Mouse (Mus musculus): ENCODE data around the gene Hexa.

Hexa gene

DNA sequence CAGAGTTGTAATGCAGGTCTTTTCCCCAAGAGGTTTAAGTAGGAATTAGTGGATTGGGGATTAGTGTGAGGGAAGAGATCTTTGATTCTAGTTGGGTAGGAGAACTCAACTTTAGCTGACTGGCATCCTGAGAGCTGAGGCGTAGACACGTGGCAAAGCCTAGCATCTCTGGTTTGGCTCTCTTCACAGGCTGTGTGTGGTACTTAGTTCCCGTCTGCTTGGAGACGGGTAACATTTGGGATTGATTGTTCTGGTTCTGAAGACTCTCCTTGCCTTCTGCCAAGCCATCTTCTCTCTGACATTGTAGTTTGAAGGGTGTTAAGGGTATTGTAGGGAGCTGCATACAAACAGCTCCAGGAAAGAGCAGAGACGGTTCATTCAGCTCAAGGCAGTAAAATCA, 13.3 kb downstream of the Hexa start:
- no peak for DNase-seq (ENCODE audit: low read depth, low spot score)

DNA sequence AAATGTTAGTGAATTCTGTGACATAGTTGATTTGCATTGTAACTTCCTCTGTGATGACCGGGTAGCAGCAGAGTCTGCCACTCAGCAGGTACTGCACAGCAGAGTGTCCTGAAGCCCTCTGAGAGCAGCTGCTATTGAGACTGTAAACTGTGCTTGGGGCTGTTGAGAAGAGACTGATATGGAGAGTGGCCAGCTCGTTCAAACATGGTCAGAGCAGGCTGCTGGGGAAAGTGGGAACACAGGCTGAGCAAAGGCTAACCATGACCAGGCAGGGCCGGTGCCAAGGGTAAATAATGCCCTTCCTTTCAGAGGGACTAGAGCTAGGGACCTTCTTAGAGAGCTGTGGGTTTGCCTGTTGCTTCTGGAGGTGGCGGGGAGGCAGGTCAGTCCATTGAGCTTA, 14.4 kb downstream of the Hexa start:
- no peak for DNase-seq (ENCODE audit: low read depth, low spot score)

DNA sequence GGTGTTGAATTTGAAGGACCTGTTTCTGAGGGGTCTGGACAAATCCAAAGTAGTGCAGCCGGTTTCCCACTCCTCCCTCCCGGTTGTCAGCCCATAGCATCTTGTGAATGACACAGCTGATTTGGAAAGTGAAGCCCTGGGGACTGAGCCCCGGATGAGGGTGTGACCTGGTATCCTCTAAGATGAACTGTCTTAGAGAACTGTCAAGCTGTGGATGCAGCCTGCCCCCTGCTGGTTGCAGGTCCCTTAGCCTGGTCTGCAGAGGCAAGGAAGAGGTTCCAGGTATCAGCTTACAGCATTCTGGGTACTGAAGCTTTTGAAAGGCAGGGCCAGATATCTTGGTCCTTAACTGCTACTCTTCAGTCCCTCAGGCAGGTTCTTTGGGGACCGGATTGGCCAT, 26.3 kb downstream of the Hexa start:
- peak; percentile 93 for DNase-seq (ENCODE audit: low read depth, low spot score)

DNA sequence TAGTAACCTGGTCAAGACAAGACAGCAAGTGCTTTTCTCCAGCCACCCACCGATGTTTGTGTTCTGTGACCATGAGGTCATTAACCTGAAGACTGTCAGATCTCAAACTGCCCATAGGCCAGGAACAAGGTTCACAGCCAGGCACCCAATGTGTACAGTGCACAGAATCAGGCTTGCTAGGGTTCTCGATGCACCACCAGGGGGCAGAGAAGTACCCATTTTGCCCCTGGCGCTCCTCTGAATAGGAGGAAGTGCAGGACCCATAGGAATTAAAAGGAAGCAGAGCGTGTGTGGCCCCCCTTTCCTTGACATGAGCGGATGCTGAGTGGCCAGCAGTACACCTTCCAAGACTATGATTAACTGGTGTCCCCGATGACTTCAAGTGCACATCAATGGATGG, 27.8 kb downstream of the Hexa start:
- DNase-seq (ENCODE audit: low read depth, low spot score): peak; percentile 78

DNA sequence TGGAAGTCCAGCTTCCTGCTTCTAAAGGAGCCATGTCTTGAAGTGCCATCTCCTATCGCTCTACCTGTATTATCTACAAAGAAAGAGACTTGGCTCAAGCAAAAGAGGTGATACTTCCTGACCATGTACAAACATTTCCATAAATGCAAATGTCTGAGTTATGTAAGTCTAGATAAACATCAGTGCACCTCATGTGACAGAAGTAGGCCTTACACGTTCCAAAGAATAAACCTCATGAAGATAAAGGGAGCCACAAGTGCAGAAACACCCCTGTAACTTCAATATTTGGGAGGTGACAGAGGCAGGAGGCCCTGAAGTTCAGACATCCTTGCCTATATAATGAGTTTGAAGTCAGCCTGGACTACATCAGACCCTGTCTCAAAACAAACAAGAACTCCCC, 32.5 kb downstream of the Hexa start:
- no peak for DNase-seq (ENCODE audit: low read depth, low spot score)

DNA sequence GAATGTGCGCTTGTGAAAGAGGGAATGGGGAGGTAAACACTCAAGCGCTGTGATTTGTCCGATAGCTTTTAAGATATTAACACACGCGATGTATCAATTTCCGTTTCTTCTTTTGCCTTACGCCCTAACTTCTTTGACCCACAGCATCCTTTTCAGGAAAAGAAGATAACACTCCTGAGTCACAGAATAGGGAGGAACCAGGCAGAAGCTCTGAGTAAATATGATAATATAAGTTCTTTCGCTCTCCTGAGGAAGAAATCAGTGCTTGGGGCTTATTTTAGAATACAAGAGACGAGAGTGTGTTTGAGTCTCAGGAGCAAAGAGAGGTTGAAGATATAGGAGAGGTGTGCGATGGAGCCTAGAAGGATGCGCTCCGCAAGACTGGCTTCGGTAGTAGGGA, 38.1 kb downstream of the Hexa start:
- no peak for DNase-seq (ENCODE audit: low read depth, low spot score)

DNA sequence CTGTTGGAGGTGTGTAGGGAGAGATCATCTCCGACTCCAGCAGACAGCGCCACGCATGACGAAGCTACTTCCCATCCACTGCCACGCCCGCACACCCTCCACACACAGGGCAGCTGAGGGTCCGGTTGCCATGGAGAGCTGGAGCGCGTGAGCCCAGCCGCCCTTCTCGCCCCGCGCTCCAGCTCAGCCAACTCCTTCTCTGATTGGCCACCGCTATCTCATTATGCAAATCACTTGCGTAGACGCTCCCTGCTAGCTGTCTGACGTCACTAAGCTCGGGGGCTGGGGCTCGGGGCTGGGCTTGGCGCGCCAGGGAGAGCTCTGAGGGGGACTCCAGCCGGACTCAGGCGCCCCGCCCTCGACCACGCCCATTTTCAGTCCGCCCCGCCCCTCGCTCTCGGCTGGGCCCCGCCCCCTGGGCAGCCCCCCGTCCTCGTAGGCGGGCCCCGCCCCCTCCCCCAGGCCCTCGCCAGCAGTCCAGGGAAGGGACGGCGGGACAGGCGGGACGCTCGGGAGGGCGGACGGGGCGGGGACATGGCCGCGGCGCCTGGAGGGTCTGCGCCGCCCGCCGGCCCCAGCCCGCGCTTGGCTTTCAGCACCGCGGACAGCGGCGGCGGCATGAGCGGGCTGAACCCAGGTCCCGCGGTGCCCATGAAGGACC, 38.6 kb downstream of the Hexa start, which contains the start of gene Celf6:
Gene Celf6, plus strand, starts transcription at position 74 of the 661 bp plus-strand sequence.
- peak; percentile 99 for DNase-seq (ENCODE audit: low read depth, low spot score)

DNA sequence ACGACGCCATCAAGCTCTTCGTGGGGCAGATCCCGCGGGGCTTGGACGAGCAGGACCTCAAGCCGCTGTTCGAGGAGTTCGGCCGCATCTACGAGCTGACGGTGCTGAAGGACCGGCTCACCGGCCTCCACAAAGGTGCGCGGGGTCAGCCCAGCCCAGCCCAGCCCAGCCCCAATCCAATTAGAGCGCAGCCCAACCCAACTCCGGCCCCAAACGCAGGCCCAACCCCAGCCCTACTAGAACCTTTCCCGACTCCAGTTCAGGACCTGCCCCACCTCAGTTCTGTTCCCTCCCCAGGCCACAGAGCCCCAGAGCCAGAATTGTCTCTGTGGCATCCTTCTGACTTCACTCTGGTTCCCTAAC, 39.1 kb downstream of the Hexa start:
- no peak for DNase-seq (ENCODE audit: low read depth, low spot score)

DNA sequence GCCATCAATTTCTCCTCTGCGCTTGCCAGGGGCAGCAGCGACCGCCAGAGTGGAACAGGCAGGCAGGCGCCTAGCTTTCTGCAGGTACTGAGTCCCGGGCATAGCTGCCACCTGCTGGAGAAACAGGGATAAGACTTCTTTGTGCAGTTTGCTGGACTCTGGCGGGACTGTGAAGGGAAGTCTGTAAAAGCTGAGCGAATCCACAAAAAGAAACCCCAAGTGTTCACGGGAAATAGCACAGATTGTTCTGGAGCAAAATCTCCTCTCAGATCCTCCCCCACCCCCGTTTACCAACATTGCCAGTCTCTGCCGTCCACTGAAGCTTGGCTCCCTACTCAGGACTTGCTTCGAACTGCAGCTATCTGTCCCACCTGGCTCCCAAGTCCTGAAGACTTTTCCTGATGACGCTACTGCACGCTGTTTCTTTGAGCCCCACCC, 45.5 kb downstream of the Hexa start:
- peak; percentile 86 for DNase-seq (ENCODE audit: low read depth, low spot score)

DNA sequence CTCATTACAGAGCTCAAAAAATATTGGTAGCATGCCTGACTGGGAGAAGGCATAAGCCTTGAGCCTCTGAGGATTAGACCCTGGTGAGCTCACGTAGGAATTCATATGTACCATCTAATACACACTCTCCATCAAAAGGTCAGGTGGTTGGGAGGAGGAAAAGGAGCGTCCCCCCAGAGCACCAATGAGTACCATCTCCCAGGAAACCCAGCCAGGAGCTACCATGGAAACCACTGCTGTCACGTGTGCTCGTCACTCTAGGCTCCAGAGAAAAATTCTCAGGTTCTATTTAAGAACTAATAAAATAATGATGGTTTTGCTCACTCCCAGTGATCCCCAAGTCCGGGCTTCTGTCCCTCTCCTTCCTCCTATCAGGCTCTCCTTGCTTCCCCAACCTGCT, 48.9 kb downstream of the Hexa start:
- DNase-seq (ENCODE audit: low read depth, low spot score): no peak

DNA sequence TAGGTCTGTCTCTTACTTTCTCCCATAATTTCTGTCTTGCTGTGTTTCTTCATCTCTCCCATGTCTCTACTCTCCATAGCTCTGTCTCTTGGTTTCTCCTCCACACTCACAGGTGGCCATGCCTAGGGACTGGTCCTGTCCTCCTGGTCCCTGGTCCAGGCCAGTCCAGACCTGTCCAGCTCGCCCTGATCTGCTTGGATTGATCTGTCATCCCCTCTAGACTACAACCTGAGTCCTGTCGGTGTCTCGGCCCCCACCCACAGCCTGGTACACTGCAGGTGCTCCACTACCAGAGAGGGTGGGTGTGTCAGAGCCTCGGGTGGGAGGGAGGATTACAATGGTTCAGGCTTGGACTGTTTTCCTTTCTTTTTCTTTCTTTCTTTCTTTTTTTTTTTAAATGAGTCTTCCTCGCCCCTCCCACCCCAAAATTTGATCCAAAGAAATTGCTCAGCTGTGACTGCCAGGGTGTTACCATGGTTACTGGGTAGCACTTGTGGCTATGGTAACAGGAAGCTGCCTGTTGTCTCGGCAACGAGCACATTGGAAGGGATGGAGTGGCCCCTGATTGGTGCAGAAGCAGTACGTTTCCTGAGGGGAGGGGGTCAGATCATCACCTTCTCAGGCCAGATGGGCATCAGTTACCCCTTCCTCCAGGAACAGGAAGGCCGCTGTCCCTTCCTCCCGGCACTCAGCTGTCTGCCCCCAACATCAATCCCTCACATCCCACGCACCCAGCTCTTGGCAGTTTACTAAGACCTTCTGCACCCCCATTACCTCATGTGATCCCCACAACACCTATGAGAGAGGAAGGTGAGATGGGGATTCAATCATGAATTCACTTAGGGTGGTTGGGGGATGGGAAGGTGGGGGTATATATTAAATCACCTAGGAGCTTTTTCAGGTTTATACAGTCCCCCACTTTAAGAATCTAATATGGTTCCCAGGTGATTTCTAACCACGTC, 49.7 kb downstream of the Hexa start:
- DNase-seq (ENCODE audit: low read depth, low spot score): peak; percentile 39

DNA sequence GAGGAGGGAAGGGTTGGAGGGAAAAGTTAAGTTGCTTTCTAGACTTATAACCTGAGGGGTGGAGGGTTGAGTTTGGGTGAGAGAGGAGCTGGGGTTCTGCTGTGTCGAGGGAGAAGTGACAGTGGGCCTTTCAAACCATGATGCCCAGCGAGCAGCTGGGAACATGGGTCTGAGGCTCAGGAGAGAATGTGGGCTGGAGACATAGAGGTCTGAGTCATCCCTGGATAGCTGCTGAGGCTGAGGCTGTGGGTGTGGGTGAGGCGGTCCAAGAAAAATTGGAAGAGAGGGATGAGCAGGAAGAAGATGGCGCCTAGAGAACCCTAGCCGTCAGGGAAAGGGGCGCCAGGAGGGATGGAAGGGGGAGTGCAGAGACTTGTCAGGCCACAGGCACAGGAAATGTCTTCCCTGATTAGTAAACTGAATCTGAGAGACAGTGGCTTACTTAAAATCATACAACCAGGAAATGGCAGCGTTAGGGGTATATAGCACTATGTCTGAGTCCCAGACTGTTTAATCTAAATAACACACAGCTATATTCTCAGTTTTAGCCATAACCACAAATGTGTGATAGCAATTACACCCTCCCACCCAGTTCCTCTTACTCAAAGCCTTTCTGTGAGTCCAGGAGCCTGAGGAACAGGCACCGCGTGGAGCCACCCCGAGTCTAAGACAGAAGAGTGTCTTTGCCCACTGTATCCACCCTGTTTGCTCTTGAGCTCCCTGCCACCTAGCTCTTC, 50.5 kb downstream of the Hexa start:
- DNase-seq (ENCODE audit: low read depth, low spot score): no peak

DNA sequence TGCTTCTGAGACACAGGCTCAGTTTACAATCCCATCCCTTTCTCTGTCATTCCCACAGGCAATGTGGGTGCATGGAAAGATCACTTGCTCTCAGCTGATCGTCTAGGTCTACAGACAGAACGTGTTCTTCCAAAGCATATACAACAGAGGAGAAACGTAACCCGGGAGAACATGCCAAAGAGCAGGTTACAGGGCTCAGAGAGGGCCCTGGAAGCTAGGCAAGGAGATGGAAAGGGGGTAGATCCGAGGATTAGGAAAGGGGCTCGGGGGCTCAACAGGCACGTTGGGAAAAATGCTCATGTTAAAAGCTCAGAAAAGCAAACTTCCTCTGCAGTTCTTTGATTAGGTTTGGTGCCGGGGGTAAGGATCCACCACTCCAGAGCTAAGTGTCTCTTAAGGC, 62.3 kb downstream of the Hexa start:
- no peak for DNase-seq (ENCODE audit: low read depth, low spot score)

DNA sequence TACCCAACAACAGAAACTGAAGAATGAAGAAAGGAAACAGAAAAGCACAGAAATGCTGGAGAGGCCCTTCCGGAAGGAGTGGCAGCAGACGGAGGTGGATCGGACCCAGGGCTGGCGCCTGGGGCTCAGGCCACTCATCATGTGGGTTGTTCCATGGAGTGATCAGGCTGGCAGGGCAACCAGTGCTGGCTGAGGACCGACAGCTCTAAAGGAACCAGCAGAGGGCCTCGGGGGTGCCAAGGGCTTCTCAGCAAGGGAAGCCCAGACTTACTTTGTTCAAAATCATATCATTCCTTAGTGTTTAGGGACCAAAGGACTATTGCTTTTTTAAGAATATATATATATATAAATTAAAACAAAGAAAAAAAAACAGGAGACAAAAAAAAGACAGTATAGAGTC, 66.6 kb downstream of the Hexa start:
- no peak for DNase-seq (ENCODE audit: low read depth, low spot score)

DNA sequence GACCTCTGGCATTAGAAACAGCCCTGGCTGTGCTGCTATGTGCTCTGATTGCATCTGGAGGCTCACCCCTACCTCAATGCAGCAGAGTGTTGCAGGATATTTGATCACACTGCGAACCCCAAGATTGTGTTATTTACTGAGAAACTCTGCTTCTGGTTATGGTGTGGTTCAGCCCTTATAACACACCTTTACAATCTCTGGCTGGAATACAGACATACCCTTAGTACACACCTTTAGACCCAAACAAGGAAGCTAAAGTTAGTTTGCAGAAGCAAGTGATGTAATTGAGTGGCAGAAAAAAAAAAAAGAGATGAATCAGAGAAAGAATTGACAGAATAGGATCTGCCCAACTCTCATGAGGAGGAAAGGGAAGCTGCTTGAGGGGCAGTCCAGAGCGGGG, 71.6 kb downstream of the Hexa start:
- DNase-seq (ENCODE audit: low read depth, low spot score): no peak
